ENCODE assay signal across 9 mouse cellular contexts in the genomic region with DNA sequence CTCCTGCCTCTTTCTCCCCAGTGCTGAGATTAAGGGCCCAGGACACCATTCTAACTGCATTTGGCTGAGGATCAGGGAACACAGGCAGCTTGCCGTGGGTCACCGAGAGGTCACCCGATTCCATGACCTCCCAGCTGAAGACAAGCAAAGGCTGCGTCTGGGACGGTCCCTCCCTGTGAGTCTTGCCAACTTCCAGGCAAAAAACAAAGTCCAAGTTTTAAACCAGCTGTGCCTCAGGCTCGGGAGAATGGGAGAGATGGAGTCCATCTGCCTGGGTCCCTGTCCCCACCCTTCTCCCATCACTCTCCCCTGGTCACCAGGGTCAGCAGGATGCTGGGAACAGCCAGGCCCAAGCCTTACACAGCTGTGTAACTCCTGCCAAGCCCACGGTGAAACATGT. TPM values are rescaled to one million over a fixed set of nuclear protein-coding genes. Genes with fewer than 3 reads are reported as not detected.
DNase-seq lines count a peak whose midpoint lies in the region; ATAC-seq lines count a peak whose summit lies in the region.
"Had no signal": no experiment of that assay in that cellular context is flagged by ENCODE, and none has a peak within 500 bp of the region (broad histone marks: within the 10 kb centered on the region; RNA-seq: fewer than 3 reads in every experiment).

No protein-coding gene starts in this region.

- peak overlapping the region; percentile 80 for H3K27ac ChIP-seq in brown adipose tissue, adult 24 weeks (replicated peaks; ENCODE audit: low read depth, low read length)
- H3K27ac ChIP-seq in hindbrain, embryonic 11.5 days (ENCODE audit: low read depth, low read length) = no peak overlapping the region
- H3K27ac ChIP-seq in midbrain, embryonic 15.5 days = no peak overlapping the region

- no peak overlapping the region for H3K4me2 ChIP-seq in hindbrain, embryonic 11.5 days (replicated peaks; ENCODE audit: low read depth, low read length)
- no peak overlapping the region for H3K4me2 ChIP-seq in midbrain, embryonic 15.5 days

- WGBS in hindbrain, embryonic 11.5 days = 37% methylated on average over 7 of the region's 7 CpGs
- 30% methylated on average over 7 of the region's 7 CpGs for WGBS in midbrain, embryonic 15.5 days

- intact Hi-C loops in heart, postnatal 10 days (cut with DNase I) = loop anchor here (5.0 kb wide), 1 partner anchor 41 kb away; a partner anchor contains a TSS

- H3K9me3 ChIP-seq in hindbrain, embryonic 11.5 days (ENCODE audit: control insufficient read depth, low read length) = no peaks in the 10 kb centered on the region
- H3K9me3 ChIP-seq in midbrain, embryonic 15.5 days = no peaks in the 10 kb centered on the region

- no peaks in the 10 kb centered on the region for H3K27me3 ChIP-seq in hindbrain, embryonic 11.5 days (ENCODE audit: control insufficient read depth, insufficient read depth, low read length)
- H3K27me3 ChIP-seq in midbrain, embryonic 15.5 days (replicated peaks) = no peaks in the 10 kb centered on the region

- no peak overlapping the region for H3K4me3 ChIP-seq in brown adipose tissue, adult 24 weeks (ENCODE audit: insufficient read depth, low read depth, low read length)
- no peak overlapping the region for H3K4me3 ChIP-seq in hindbrain, embryonic 11.5 days (ENCODE audit: low read depth, low read length)
- no peak overlapping the region for H3K4me3 ChIP-seq in midbrain, embryonic 15.5 days
- H3K4me3 ChIP-seq: erythroblast, embryonic 14.5 days had no signal

- H3K9ac ChIP-seq in hindbrain, embryonic 11.5 days (ENCODE audit: low read depth, low read length) = no peak overlapping the region
- H3K9ac ChIP-seq in midbrain, embryonic 15.5 days = no peak overlapping the region

- peaks cover 39% of the 10 kb centered on the region for H3K4me1 ChIP-seq in brown adipose tissue, adult 24 weeks (ENCODE audit: control insufficient read depth, insufficient read depth, insufficient read length, low read length)
- H3K4me1 ChIP-seq in hindbrain, embryonic 11.5 days (replicated peaks; ENCODE audit: control insufficient read depth, insufficient read depth, low read length) = peaks cover 2% of the 10 kb centered on the region; the same call in 1 of the 2 replicates
- H3K4me1 ChIP-seq in midbrain, embryonic 15.5 days = peaks cover 30% of the 10 kb centered on the region

- ATAC-seq in monocyte, adult 5-6 weeks (replicated peaks; ENCODE audit: insufficient number of reproducible peaks, low FRiP score, low TSS enrichment, poor library complexity, severe bottlenecking) = no peak
- ATAC-seq in hindbrain, embryonic 11.5 days (ENCODE audit: low FRiP score) = no peak
- ATAC-seq in midbrain, embryonic 15.5 days (replicated peaks) = no peak

- no peaks in the 10 kb centered on the region for H3K36me3 ChIP-seq in hindbrain, embryonic 11.5 days (ENCODE audit: control insufficient read depth, insufficient read depth, low read length)
- no peaks in the 10 kb centered on the region; the same call in 1 of the 2 replicates for H3K36me3 ChIP-seq in midbrain, embryonic 15.5 days (replicated peaks)

- DNase-seq in 3T3-L1 (ENCODE audit: low read depth, low spot score) = peak; percentile 42
- DNase-seq in heart, postnatal 10 days = peak; percentile 89 to 90
- peak; percentile 78 to 82 for DNase-seq in lung, adult 18-20 months
- no peak for DNase-seq in thymus, postnatal 36 days
- DNase-seq in hindbrain, embryonic 11.5 days (ENCODE audit: low spot score) = no peak

RNA-seq across cellular contexts. Expression of a gene that starts 10.6 kb away (rescaled TPM):
- polyA plus RNA-seq in brown adipose tissue, adult 24 weeks (2012; ENCODE audit: insufficient read depth, insufficient read length, missing spikeins) = 4.0 and 6.9 TPM in 2 replicates
- total RNA-seq in heart, postnatal 10 days (2021) = 10 to 100 TPM; 14.6 to 16.0 TPM
- total RNA-seq in monocyte, adult 5-6 weeks (2017) = 18.2 to 30.1 TPM (median 20.4 TPM) in 3 replicates
- polyA plus RNA-seq in hindbrain, embryonic 11.5 days (2014; fragmentation: Nextera tagmentation; extraction: Ambion mirVana) = 7.4 and 8.0 TPM in 2 replicates
- 16.1 and 16.9 TPM in 2 replicates for polyA plus RNA-seq in midbrain, embryonic 15.5 days (2015; fragmentation: Nextera tagmentation; extraction: Ambion mirVana)

RNA-seq across cellular contexts. Expression of a gene that starts 18.3 kb away (rescaled TPM):
- polyA plus RNA-seq in brown adipose tissue, adult 24 weeks (2012; ENCODE audit: insufficient read depth, insufficient read length, missing spikeins) = not detected in 2 replicates
- not detected for total RNA-seq in heart, postnatal 10 days (2021)
- not detected in 3 replicates for total RNA-seq in monocyte, adult 5-6 weeks (2017)
- not detected in 2 replicates for polyA plus RNA-seq in hindbrain, embryonic 11.5 days (2014; fragmentation: Nextera tagmentation; extraction: Ambion mirVana)
- polyA plus RNA-seq in midbrain, embryonic 15.5 days (2015; fragmentation: Nextera tagmentation; extraction: Ambion mirVana) = 0.64 and 0.98 TPM in 2 replicates
- polyA plus RNA-seq: erythroblast, embryonic 14.5 days had no signal

RNA-seq across cellular contexts. Expression of a gene that starts 39.5 kb away (rescaled TPM):
- polyA plus RNA-seq in brown adipose tissue, adult 24 weeks (2012; ENCODE audit: insufficient read depth, insufficient read length, missing spikeins) = 29.7 and 32.3 TPM in 2 replicates
- 10 to 100 TPM; 37.6 to 39.8 TPM for total RNA-seq in heart, postnatal 10 days (2021)
- 50.7 to 69.7 TPM (median 58.7 TPM) in 3 replicates for total RNA-seq in monocyte, adult 5-6 weeks (2017)
- polyA plus RNA-seq in hindbrain, embryonic 11.5 days (2014; fragmentation: Nextera tagmentation; extraction: Ambion mirVana) = 291 and 298 TPM in 2 replicates
- 191 and 194 TPM in 2 replicates for polyA plus RNA-seq in midbrain, embryonic 15.5 days (2015; fragmentation: Nextera tagmentation; extraction: Ambion mirVana)

Comparison
In these comparisons a context has a peak if more than half of its experiments do, and no peak if none do; other contexts are left out.
1. DNase-seq: peak in 3T3-L1 (single experiment), heart, postnatal 10 days (2 of 2) and lung, adult 18-20 months (2 of 2); none in thymus, postnatal 36 days (0 of 2) and hindbrain, embryonic 11.5 days (single experiment).